Mouse (Mus musculus): ENCODE data around the gene Lipe. TPM values are rescaled to one million over a fixed set of nuclear protein-coding genes. Genes with fewer than 3 reads are reported as not detected.

The Lipe gene
- total and polyA plus RNA-seq, 3 experiments, result 4.5 to 15.4 TPM; not detected in 1

DNA sequence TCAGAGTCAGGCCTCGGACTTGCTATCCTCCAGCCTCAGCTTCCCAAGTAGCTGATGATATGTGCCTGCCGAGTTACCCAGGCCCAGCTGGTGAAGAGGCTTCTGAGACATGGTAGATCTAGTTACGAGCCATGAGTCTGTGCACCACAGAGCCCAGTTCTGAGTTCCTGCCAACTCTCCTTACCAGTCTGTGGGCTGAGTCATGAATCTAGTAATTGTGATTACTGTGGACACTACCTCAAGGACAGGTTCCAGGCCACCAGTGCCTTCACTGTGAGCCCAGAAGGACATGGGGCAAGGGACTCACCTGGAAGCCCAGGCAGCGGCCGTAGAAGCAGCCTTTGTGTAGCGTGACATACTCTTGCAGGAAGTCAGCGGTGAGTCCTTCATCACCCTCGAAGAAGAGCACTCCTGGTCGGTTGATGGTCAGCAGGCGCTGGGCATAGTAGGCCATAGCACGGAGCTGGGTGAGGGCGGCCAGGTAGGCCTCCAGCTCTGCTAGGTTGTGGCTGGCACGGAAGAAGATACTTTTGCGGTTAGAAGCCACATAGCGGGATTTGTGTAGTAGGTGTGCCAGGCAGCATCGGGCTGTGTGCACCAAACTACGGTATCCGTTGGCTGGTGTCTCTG is 10.6 kb downstream of the Lipe start:
- Histone ChIP-seq H3K4me3 (ENCODE audit: control insufficient read depth in 1 of 2, insufficient read depth in 1 of 2, low read depth in 2 of 2, low read length in 2 of 2) (no peak overlapping the region), H3K4me1 (ENCODE audit: control insufficient read depth in 1 of 2, insufficient read depth in 2 of 2, low read length in 2 of 2) (peaks cover 20 to 31% of the 10 kb centered on the region in 2 experiments), H3K9ac (ENCODE audit: control insufficient read depth, low read depth, low read length, poor library complexity, severe bottlenecking) (no peak overlapping the region), H3K79me2 (ENCODE audit: control insufficient read depth, insufficient read depth, low read length, poor library complexity) (no peaks in the 10 kb centered on the region; the same call in 1 of the 2 replicates), H3K27me3 (ENCODE audit: control insufficient read depth in 1 of 2, insufficient read depth in 2 of 2, low read length in 2 of 2) (no peaks in the 10 kb centered on the region), H3K9me3 (replicated peaks; ENCODE audit: insufficient read depth, low read length) (no peaks in the 10 kb centered on the region), H3K36me3 (ENCODE audit: control insufficient read depth in 1 of 2, insufficient read depth in 2 of 2, low read length in 2 of 2) (peaks cover 0 to 22% of the 10 kb centered on the region in 2 experiments; a peak in 2 of 4 replicates), H3K27ac (ENCODE audit: control insufficient read depth, low read depth, low read length) (no peak overlapping the region)
- no peak for DNase-seq (ENCODE audit: low read depth, low spot score)
- no peak for TF ChIP-seq ETS1 (IDR thresholded peaks at IDR 0.05; ENCODE audit: low read depth, low read length)
- no peak for TF ChIP-seq MAFK (IDR thresholded peaks at IDR 0.05; ENCODE audit: borderline replicate concordance, low read depth, low read length)
- no peak for TF ChIP-seq MAX (IDR thresholded peaks at IDR 0.05; ENCODE audit: low read length)
- no peak for TF ChIP-seq EP300 (IDR thresholded peaks at IDR 0.05; ENCODE audit: low read depth in 1 of 2, low read length in 2 of 2)
- TF ChIP-seq SIN3A (IDR thresholded peaks at IDR 0.05; ENCODE audit: low read length), result no peak

GRCm38 (mm10) chr7:25385850-25386555 is 12.5 kb downstream of the Lipe start:
- DNase-seq (ENCODE audit: low read depth, low spot score), result peak; percentile 92
- Histone ChIP-seq H3K27ac (ENCODE audit: control insufficient read depth, low read depth, low read length) (peak overlapping the region; percentile 84), H3K79me2 (ENCODE audit: control insufficient read depth, insufficient read depth, low read length, poor library complexity) (no peaks in the 10 kb centered on the region; the same call in 1 of the 2 replicates), H3K4me1 (ENCODE audit: control insufficient read depth in 1 of 2, insufficient read depth in 2 of 2, low read length in 2 of 2) (peaks cover 20 to 31% of the 10 kb centered on the region in 2 experiments), H3K9me3 (replicated peaks; ENCODE audit: insufficient read depth, low read length) (no peaks in the 10 kb centered on the region), H3K4me3 (ENCODE audit: control insufficient read depth in 1 of 2, insufficient read depth in 1 of 2, low read depth in 2 of 2, low read length in 2 of 2) (peak overlapping the region; percentile 39 to 66), H3K9ac (ENCODE audit: control insufficient read depth, low read depth, low read length, poor library complexity, severe bottlenecking) (peak overlapping the region; percentile 67), H3K27me3 (ENCODE audit: control insufficient read depth in 1 of 2, insufficient read depth in 2 of 2, low read length in 2 of 2) (no peaks in the 10 kb centered on the region), H3K36me3 (ENCODE audit: control insufficient read depth in 1 of 2, insufficient read depth in 2 of 2, low read length in 2 of 2) (peaks cover 0 to 22% of the 10 kb centered on the region in 2 experiments; a peak in 2 of 4 replicates)
- TF ChIP-seq USF1 (IDR thresholded peaks at IDR 0.05; ENCODE audit: low read depth, low read length) (no peak), MXI1 (IDR thresholded peaks at IDR 0.05; ENCODE audit: low read depth, low read length) (peak; percentile 83), POLR2A (IDR thresholded peaks at IDR 0.05; ENCODE audit: control insufficient read depth in 1 of 2, insufficient read depth in 1 of 2, low read depth in 1 of 2, low read length in 2 of 2, poor library complexity in 1 of 2) (peak in 1 of 2 experiments; percentile 54; a peak in 2 of 4 replicates), MAFK (IDR thresholded peaks at IDR 0.05; ENCODE audit: borderline replicate concordance, low read depth, low read length) (no peak), ZMIZ1 (IDR thresholded peaks at IDR 0.05; ENCODE audit: low read depth, low read length) (no peak), USF2 (IDR thresholded peaks at IDR 0.05; ENCODE audit: borderline replicate concordance in 1 of 2, insufficient read depth in 1 of 2, low read depth in 1 of 2, low read length in 2 of 2) (no peak), RCOR1 (IDR thresholded peaks at IDR 0.05; ENCODE audit: low read depth, low read length) (peak; percentile 39; the same call in 1 of the 2 replicates), MYC (IDR thresholded peaks at IDR 0.05; ENCODE audit: low read depth, low read length) (peak; percentile 64; the same call in 1 of the 2 replicates), CHD1 (IDR thresholded peaks at IDR 0.05; ENCODE audit: low read depth, low read length) (0 out of 2 replicates have a peak, but pooled peaks have one; percentile 32), POLR2AphosphoS2 (IDR thresholded peaks at IDR 0.05; ENCODE audit: low read length) (no peak), TAL1 (IDR thresholded peaks at IDR 0.05; ENCODE audit: low read length) (no peak), GABPA (IDR thresholded peaks at IDR 0.05; ENCODE audit: low read depth, low read length) (no peak), UBTF (IDR thresholded peaks at IDR 0.05; ENCODE audit: borderline replicate concordance, insufficient read depth, low read depth, low read length) (no peak), GATA1 (IDR thresholded peaks at IDR 0.05; ENCODE audit: low read depth, low read length) (0 out of 2 replicates have a peak, but pooled peaks have one; percentile 26), CTCF (IDR thresholded peaks at IDR 0.05 in 2 of 3, conservative IDR thresholded peaks at IDR 0.05 in 1 of 3; ENCODE audit: control insufficient read depth in 1 of 3, insufficient read depth in 1 of 3, low read depth in 2 of 3, low read length in 3 of 3, poor library complexity in 1 of 3, severe bottlenecking in 1 of 3) (no peak), ZKSCAN1 (IDR thresholded peaks at IDR 0.05; ENCODE audit: low read depth, low read length) (peak; percentile 85), HCFC1 (IDR thresholded peaks at IDR 0.05; ENCODE audit: low read depth, low read length) (0 out of 2 replicates have a peak, but pooled peaks have one; percentile 3), MAX (IDR thresholded peaks at IDR 0.05; ENCODE audit: low read length) (no peak), BHLHE40 (IDR thresholded peaks at IDR 0.05; ENCODE audit: borderline replicate concordance, low read depth, low read length) (no peak), NELFE (IDR thresholded peaks at IDR 0.05; ENCODE audit: low read depth, low read length) (peak; percentile 22; the same call in 1 of the 2 replicates), TCF12 (IDR thresholded peaks at IDR 0.05; ENCODE audit: low read depth, low read length) (no peak), ELF1 (IDR thresholded peaks at IDR 0.05; ENCODE audit: low read depth, low read length) (peak; percentile 41), JUND (IDR thresholded peaks at IDR 0.05; ENCODE audit: low read depth, low read length) (no peak), ETS1 (IDR thresholded peaks at IDR 0.05; ENCODE audit: low read depth, low read length) (peak; percentile 60), TBP (IDR thresholded peaks at IDR 0.05; ENCODE audit: low read depth, low read length) (peak; percentile 40; the same call in 1 of the 2 replicates), ZC3H11A (IDR thresholded peaks at IDR 0.05; ENCODE audit: low read depth, low read length) (no peak)

All from MEL (cell line).